Mouse (Mus musculus): ENCODE results near the gene Iqgap2. TPM values are rescaled to one million over a fixed set of nuclear protein-coding genes. Genes with fewer than 3 reads are reported as not detected.
A peak's percentile ranks its signal among the peaks of the same experiment; 100 is the strongest.

The Iqgap2 gene
- polyA plus RNA-seq, 1 experiment from 2014 or later, result 16.0 TPM

DNA sequence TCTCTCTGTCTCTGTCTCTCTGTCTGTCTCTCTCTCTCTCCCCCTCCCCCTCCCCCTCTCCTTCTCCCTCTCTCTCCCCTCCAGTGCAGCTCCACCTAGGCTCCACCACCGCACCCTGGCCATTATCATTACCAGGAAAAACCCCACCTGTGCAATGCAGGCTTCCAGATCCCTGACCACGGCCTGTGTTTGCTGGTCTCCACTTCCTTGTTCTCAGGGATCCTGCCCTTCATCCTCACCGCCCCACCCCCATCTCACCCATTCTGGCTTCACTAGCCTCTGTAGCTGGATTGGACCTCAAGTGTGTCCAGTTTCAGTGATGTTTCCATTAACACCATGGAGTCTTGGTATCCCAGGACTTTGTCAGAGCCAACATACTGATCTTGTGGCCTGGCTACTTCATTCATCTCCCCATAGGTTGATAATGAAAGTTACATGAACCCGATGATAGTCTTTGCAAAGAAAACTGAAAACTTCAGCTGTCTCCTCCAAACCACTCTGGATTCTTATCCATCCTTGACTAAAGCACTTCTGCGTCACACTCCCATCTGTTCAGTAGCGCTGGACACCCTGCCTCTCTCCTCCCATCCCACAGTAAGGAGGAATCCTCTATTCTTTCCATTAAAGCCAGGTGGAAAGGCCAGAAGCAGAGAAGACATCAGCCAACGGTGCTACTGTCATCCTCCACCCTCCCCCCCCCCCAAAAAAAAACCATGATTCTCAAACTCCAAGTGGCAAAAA is 62.1 kb downstream of the Iqgap2 start:
- H3K9me3 ChIP-seq (replicated peaks), result no peaks in the 10 kb centered on the region
- no peaks in the 10 kb centered on the region; the same call in 1 of the 2 replicates for H3K36me3 ChIP-seq (replicated peaks)
- ATAC-seq (ENCODE audit: insufficient read depth), result no peak
- H3K4me3 ChIP-seq (replicated peaks), result no peak overlapping the region
- H3K9ac ChIP-seq, result no peak overlapping the region
- H3K4me2 ChIP-seq, result no peak overlapping the region
- H3K27me3 ChIP-seq, result no peaks in the 10 kb centered on the region
- 61% methylated on average over 7 of the region's 7 CpGs for WGBS (ENCODE audit: insufficient replicate concordance)
- H3K27ac ChIP-seq (replicated peaks), result no peak overlapping the region
- H3K4me1 ChIP-seq (replicated peaks), result peaks cover 15% of the 10 kb centered on the region

DNA sequence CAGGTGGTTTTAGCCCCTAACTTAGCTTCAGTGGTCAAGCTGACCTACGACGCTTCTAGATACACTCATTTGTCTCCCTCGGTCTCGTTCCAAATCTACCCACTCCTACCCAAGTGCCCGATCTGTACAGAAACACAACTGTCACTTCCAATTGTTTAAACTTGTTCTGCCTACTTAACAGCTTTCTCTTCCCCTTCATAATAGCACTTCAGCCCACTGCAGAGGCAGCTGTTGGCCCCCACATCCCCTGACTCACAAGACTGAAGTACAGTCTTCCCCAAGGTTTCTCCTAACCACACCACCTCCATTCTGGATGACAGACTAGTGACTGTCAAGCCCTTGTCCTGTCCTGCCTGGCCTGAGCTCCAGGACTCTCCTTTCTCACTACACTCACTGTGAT is 63.1 kb downstream of the Iqgap2 start:
- no peak for ATAC-seq (ENCODE audit: insufficient read depth)
- no peaks in the 10 kb centered on the region for H3K9me3 ChIP-seq (replicated peaks)
- no peak overlapping the region for H3K4me2 ChIP-seq
- no peak overlapping the region for H3K9ac ChIP-seq
- H3K4me1 ChIP-seq (replicated peaks), result peaks cover 15% of the 10 kb centered on the region
- H3K27me3 ChIP-seq, result no peaks in the 10 kb centered on the region
- no peaks in the 10 kb centered on the region; the same call in 1 of the 2 replicates for H3K36me3 ChIP-seq (replicated peaks)
- H3K27ac ChIP-seq (replicated peaks), result no peak overlapping the region
- WGBS (ENCODE audit: insufficient replicate concordance), result 82% methylated on average over 5 of the region's 5 CpGs
- H3K4me3 ChIP-seq (replicated peaks), result no peak overlapping the region

DNA sequence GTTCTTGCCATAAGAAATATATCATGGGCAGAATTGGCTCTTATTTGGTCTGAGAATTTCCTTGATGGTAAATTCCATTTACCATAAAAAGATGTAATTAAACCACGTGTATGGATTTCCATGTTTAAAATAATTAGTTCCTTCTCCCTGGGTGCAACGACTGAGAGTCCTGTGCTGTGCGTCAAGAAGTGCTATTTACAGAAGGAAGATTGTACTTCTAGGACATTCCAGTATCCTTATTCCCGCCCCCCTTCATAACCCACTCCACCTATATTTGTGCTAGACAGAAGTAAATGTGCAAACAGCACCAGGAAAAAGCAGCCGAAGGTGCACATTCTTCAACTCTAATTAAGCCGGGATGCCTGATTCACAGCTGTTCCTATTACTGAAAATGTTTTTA is 65.5 kb downstream of the Iqgap2 start:
- Histone ChIP-seq H3K9me3 (replicated peaks) (no peaks in the 10 kb centered on the region), H3K27me3 (no peaks in the 10 kb centered on the region), H3K9ac (no peak overlapping the region), H3K36me3 (replicated peaks) (no peaks in the 10 kb centered on the region), H3K27ac (replicated peaks) (no peak overlapping the region), H3K4me2 (no peak overlapping the region), H3K4me1 (replicated peaks) (peaks cover 12% of the 10 kb centered on the region), H3K4me3 (replicated peaks) (no peak overlapping the region)
- 76% methylated on average over 6 of the region's 6 CpGs for WGBS (ENCODE audit: insufficient replicate concordance)
- ATAC-seq (ENCODE audit: insufficient read depth), result no peak

DNA sequence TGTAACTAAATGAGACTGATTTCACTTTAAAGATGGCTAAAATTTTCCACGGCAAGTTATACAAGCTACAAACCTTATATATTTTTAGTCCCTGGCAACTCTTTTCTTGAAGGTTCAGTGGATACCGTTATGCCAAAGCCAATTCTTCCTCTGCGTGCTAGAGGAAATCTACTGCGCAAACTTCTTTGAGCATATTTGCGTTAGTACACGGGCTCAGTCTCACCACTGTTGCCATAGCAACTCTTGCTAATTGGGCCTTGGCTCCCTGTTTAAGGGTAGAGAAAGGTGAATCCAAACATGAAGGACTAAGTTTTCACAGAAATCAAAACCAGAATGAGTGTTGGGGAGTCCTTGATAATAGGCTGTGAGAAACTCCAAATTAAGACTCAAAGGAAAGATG is 68.8 kb downstream of the Iqgap2 start:
- no peaks in the 10 kb centered on the region for H3K9me3 ChIP-seq (replicated peaks)
- no peaks in the 10 kb centered on the region for H3K27me3 ChIP-seq
- H3K4me1 ChIP-seq (replicated peaks), result peaks cover 8% of the 10 kb centered on the region
- H3K4me2 ChIP-seq, result no peak overlapping the region
- H3K4me3 ChIP-seq (replicated peaks), result no peak overlapping the region
- H3K9ac ChIP-seq, result no peak overlapping the region
- no peak overlapping the region for H3K27ac ChIP-seq (replicated peaks)
- ATAC-seq (ENCODE audit: insufficient read depth), result no peak
- 79% methylated on average over 6 of the region's 6 CpGs for WGBS (ENCODE audit: insufficient replicate concordance)
- no peaks in the 10 kb centered on the region for H3K36me3 ChIP-seq (replicated peaks)

DNA sequence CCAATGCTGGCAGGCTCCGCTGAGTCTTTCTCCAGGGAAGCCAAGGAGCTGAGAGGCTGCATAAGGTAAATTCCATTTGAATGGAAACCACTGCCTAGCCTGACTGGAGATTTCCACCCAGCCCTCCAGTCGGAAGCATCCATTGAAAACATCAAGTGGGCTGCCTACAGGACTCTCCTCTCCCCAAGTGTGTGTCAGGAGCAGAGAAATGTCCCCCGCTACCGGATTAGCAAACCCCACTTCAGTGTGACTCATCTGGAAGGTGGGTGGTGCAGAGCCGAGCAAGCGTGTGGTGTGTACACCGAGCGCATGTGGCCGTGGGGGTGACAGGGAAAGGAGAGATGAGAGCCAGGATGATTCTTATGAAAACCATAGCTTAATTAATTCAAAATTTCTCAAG is 71.7 kb downstream of the Iqgap2 start:
- H3K36me3 ChIP-seq (replicated peaks), result no peaks in the 10 kb centered on the region
- no peak overlapping the region for H3K9ac ChIP-seq
- WGBS (ENCODE audit: insufficient replicate concordance), result 84% methylated on average over 9 of the region's 9 CpGs
- no peak overlapping the region for H3K4me3 ChIP-seq (replicated peaks)
- H3K4me2 ChIP-seq, result no peak overlapping the region
- H3K27me3 ChIP-seq, result no peaks in the 10 kb centered on the region
- ATAC-seq (ENCODE audit: insufficient read depth), result no peak
- no peak overlapping the region for H3K27ac ChIP-seq (replicated peaks)
- no peaks in the 10 kb centered on the region for H3K9me3 ChIP-seq (replicated peaks)
- H3K4me1 ChIP-seq (replicated peaks), result no peaks in the 10 kb centered on the region

DNA sequence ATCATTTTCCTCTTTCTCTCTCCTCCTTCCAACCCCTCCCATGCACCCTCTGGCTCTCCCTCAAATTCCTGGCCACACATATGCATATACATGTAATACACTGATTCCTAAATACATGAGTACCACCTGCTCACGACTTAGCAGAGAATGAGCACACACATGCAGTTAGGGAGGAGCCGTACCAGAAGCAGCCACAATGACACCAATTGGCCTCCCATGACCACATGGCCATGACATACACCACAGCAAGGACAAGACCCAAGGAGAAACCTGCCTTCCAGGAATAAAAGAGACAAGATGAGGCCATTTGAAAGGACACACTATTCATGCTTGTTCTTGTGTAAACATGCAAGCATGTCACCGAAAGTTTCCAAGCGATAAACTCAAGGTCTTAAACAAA is 72.8 kb downstream of the Iqgap2 start:
- Histone ChIP-seq H3K36me3 (replicated peaks) (no peaks in the 10 kb centered on the region), H3K9me3 (replicated peaks) (no peaks in the 10 kb centered on the region), H3K4me2 (no peak overlapping the region), H3K4me1 (replicated peaks) (no peaks in the 10 kb centered on the region), H3K9ac (no peak overlapping the region), H3K4me3 (replicated peaks) (no peak overlapping the region), H3K27me3 (no peaks in the 10 kb centered on the region), H3K27ac (replicated peaks) (no peak overlapping the region)
- no peak for ATAC-seq (ENCODE audit: insufficient read depth)
- 73% methylated on average over 4 of the region's 4 CpGs for WGBS (ENCODE audit: insufficient replicate concordance)

DNA sequence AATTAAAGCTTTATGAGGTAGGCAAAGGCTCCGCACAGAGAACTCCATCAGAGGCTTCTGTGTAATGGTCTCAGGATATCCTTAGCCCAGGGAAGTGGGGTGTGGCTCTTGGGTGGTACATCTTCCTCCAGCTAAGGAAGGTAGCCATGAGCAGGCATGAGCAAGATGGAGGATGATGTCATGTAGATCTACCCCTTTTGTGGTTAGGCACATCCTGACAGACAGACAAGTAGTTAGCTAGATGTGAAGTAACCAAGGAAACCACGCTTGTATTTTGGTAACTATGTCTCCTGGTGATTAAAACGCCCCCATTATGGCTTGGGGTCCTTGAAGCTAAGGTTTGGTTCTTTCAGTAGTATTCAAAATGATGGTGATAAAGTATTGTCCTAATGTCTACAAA is 78.1 kb downstream of the Iqgap2 start:
- Histone ChIP-seq H3K9ac (no peak overlapping the region), H3K4me3 (replicated peaks) (no peak overlapping the region), H3K9me3 (replicated peaks) (no peaks in the 10 kb centered on the region), H3K27ac (replicated peaks) (no peak overlapping the region), H3K4me2 (no peak overlapping the region), H3K4me1 (replicated peaks) (no peaks in the 10 kb centered on the region), H3K27me3 (no peaks in the 10 kb centered on the region), H3K36me3 (replicated peaks) (no peaks in the 10 kb centered on the region)
- 52% methylated on average over 3 of the region's 3 CpGs for WGBS (ENCODE audit: insufficient replicate concordance)
- ATAC-seq (ENCODE audit: insufficient read depth), result no peak

DNA sequence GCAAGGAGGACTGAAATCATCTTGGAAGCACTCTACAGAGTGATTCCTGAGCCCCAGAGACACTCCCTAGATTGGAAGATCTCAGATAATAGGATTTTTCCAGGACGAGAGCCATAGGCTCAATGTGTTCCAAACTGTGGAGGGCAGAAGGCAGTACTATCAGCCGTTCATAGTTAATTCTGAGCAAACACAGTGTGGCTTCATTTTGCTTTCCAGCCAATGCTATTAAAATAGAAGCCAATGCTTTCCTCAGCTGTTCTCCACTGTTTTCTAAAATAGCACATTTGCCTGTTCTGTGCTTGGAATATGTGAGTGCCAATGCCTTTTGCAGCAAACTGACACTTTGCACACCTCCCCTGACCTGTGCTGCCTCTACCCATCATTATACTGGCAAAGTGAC is 80.9 kb downstream of the Iqgap2 start:
- no peak for ATAC-seq (ENCODE audit: insufficient read depth)
- H3K27me3 ChIP-seq, result no peaks in the 10 kb centered on the region
- H3K36me3 ChIP-seq (replicated peaks), result no peaks in the 10 kb centered on the region
- H3K4me2 ChIP-seq, result no peak overlapping the region
- no peaks in the 10 kb centered on the region for H3K9me3 ChIP-seq (replicated peaks)
- H3K9ac ChIP-seq, result no peak overlapping the region
- 0 out of 2 replicates have a peak, but pooled peaks cover 2% of the 10 kb centered on the region for H3K4me1 ChIP-seq (replicated peaks)
- no peak overlapping the region for H3K4me3 ChIP-seq (replicated peaks)
- 66% methylated on average over 2 of the region's 2 CpGs for WGBS (ENCODE audit: insufficient replicate concordance)
- no peak overlapping the region for H3K27ac ChIP-seq (replicated peaks)

DNA sequence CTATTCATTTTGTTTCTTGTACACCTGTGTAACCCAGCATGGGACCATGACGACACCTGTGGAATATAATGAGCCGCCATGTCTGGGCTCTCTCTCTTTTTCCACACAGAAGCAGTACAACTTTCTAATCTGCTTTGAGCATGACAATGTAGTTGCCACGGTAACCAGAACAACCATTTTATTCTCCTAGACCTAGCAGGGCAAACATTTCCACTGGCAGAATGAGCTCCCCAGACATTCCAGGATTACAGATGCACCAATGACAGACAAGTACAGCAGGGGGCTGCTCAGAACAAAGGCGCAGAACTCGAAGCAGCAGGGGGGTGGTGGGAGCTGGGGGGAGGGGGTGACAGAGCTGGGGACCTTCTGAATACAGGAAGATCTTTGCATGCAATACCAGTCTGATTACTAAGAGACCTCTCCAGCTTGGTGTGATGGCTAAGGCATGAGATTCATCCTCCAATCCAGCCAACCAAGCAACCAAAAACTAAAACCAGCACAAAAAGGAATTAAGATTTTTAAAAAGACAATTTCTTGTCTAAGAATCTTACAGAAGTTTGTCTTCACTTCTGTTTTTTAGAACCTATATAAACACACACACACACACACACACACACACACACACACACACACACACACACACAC is 84.5 kb downstream of the Iqgap2 start:
- no peak overlapping the region for H3K4me2 ChIP-seq
- no peak overlapping the region for H3K9ac ChIP-seq
- H3K36me3 ChIP-seq (replicated peaks), result no peaks in the 10 kb centered on the region
- no peak overlapping the region for H3K4me3 ChIP-seq (replicated peaks)
- H3K9me3 ChIP-seq (replicated peaks), result no peaks in the 10 kb centered on the region
- ATAC-seq (ENCODE audit: insufficient read depth), result no peak
- H3K27ac ChIP-seq (replicated peaks), result no peak overlapping the region
- H3K4me1 ChIP-seq (replicated peaks), result peaks cover 14% of the 10 kb centered on the region; the same call in 1 of the 2 replicates
- WGBS (ENCODE audit: insufficient replicate concordance), result 62% methylated on average over 5 of the region's 5 CpGs
- no peaks in the 10 kb centered on the region for H3K27me3 ChIP-seq

DNA sequence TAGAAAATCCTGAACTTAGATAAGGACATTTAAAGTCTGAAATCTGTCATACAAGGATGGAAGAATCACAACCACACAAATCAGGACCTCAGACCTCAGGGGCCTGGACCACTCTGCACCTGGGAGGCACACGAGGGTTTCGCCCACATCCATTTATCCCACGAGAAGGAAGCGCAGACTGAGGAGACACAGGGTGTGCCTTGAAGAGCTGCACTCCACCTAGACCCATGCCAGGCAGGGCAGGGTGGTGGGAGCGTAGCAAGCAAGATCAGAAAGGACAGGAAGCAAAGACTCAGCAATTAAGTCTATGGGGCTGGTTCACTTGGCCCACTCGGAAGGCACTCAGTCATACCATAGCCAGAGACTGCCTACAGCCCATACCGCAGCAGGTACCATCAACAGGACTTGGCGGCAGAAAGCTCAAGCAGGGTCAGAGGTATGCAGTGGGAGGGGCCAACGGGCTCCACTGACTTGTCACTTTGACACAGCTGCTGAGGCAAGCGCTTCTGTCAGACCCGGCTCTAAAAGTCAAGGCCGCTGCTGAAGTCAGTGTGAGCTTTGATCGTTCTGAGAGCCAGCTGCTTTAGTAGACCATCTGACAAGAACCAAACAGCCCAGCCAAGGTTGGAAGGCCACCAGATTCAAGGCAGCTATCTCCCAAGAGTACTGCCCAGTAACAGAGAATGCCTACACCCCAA is 86.1 kb downstream of the Iqgap2 start:
- Histone ChIP-seq H3K4me1 (replicated peaks) (peaks cover 14% of the 10 kb centered on the region; the same call in 1 of the 2 replicates), H3K36me3 (replicated peaks) (no peaks in the 10 kb centered on the region), H3K27ac (replicated peaks) (no peak overlapping the region; the same call in 1 of the 2 replicates), H3K27me3 (no peaks in the 10 kb centered on the region), H3K4me3 (replicated peaks) (no peak overlapping the region), H3K9me3 (replicated peaks) (no peaks in the 10 kb centered on the region), H3K4me2 (peak overlapping the region; percentile 2; the same call in 1 of the 2 replicates), H3K9ac (no peak overlapping the region)
- ATAC-seq (ENCODE audit: insufficient read depth), result peak; percentile 70
- 41% methylated on average over 13 of the region's 13 CpGs for WGBS (ENCODE audit: insufficient replicate concordance)

DNA sequence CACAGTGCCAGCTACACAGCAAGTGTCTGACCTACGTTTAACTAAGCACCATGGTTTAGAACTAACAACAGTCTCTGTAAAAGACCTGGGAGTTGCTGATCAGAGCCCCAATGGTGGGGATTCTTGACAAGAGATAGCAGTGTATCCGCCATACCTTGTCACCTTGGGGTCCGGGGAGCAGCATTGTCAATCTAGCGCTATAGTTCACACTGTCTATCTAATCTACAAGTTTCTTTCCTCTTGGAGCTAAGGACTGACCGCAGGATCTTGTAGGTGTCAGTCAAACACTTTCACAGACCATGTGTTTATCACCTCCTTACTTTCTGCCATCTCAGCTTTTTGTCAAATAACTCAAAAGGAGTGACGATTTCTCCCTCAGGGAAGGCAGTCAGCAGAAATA is 87.6 kb downstream of the Iqgap2 start:
- ATAC-seq (ENCODE audit: insufficient read depth), result no peak
- Histone ChIP-seq H3K9me3 (replicated peaks) (no peaks in the 10 kb centered on the region), H3K27me3 (no peaks in the 10 kb centered on the region), H3K27ac (replicated peaks) (no peak overlapping the region), H3K4me2 (no peak overlapping the region), H3K9ac (no peak overlapping the region), H3K4me3 (replicated peaks) (no peak overlapping the region), H3K36me3 (replicated peaks) (no peaks in the 10 kb centered on the region), H3K4me1 (replicated peaks) (peaks cover 14% of the 10 kb centered on the region; the same call in 1 of the 2 replicates)
- 38% methylated on average over 6 of the region's 6 CpGs for WGBS (ENCODE audit: insufficient replicate concordance)

Data from liver, embryonic 15.5 days (tissue).